Mouse (Mus musculus) ES-E14 (cell line): ENCODE data around the gene Gpr137. TPM values are rescaled to one million over a fixed set of nuclear protein-coding genes. Genes with fewer than 3 reads are reported as not detected.

Experiments
- DNase-seq: peaks from one replicate; pipeline ENCODE4 v3.0.0-alpha.2; 2013; ENCODE audit warnings: low read depth, low spot score
- H3K27ac ChIP-seq: 2 replicates; pipeline ENCODE4 v1.5.1; 2012; ENCODE audit warnings: low read depth, mild to moderate bottlenecking, low read length, moderate library complexity, mixed read lengths; ENCODE audit not compliant: poor library complexity, insufficient read depth, severe bottlenecking
- H3K36me3 ChIP-seq: 2 replicates; pipeline ENCODE4 v1.6.1; 2012; ENCODE audit warnings: mild to moderate bottlenecking, low read length, moderate library complexity, mixed read lengths; ENCODE audit not compliant: control insufficient read depth, poor library complexity, insufficient read depth, severe bottlenecking
- H3K4me1 ChIP-seq, 2 experiments: fragments of 150-350 bp in 1 of 2; sonication (generic) in 1 of 2; 2 replicates each; pipeline ENCODE4 v1.6.1; 2012; ENCODE audit warnings: low read length in 2 of 2, mild to moderate bottlenecking in 1 of 2, mixed read lengths in 1 of 2; ENCODE audit not compliant: control insufficient read depth in 2 of 2, insufficient read depth in 2 of 2, poor library complexity in 1 of 2
- H3K4me3 ChIP-seq, 2 experiments: fragments of 150-350 bp in 1 of 2; sonication (generic) in 1 of 2; 2 replicates each; pipeline ENCODE4 v1.5.1; 2012; ENCODE audit warnings: low read length in 2 of 2, low read depth in 1 of 2, mild to moderate bottlenecking in 1 of 2, mixed read lengths in 1 of 2; ENCODE audit not compliant: insufficient read depth in 1 of 2, poor library complexity in 1 of 2, severe bottlenecking in 1 of 2
- H3K9ac ChIP-seq: 2 replicates; pipeline ENCODE4 v1.6.1; 2012; ENCODE audit warnings: low read depth, mild to moderate bottlenecking, low read length, mixed read lengths; ENCODE audit not compliant: poor library complexity, insufficient read depth, severe bottlenecking
- H3K9me3 ChIP-seq: fragments of 150-350 bp; sonication (generic); 2 replicates; pipeline ENCODE4 v1.6.1; 2012; ENCODE audit warnings: low read depth, mild to moderate bottlenecking, low read length; ENCODE audit not compliant: control insufficient read depth, insufficient read depth
- CHD2 ChIP-seq: IDR thresholded peaks from 2 replicates; pipeline ENCODE4 v1.6.1; 2014; ENCODE audit warnings: mild to moderate bottlenecking, low read depth, low read length, inconsistent platforms
- HCFC1 ChIP-seq: IDR thresholded peaks from 2 replicates; pipeline ENCODE4 v1.6.1; 2012; ENCODE audit warnings: low read length, inconsistent platforms, borderline replicate concordance; ENCODE audit not compliant: insufficient read depth
- MAFK ChIP-seq: IDR thresholded peaks from 2 replicates; pipeline ENCODE4 v1.6.1; 2014; ENCODE audit warnings: mild to moderate bottlenecking, low read depth, low read length, inconsistent platforms; ENCODE audit not compliant: insufficient read depth
- ZC3H11A ChIP-seq: IDR thresholded peaks from 2 replicates; pipeline ENCODE4 v1.6.1; 2012; ENCODE audit warnings: low read depth, mild to moderate bottlenecking, inconsistent platforms, low read length, borderline replicate concordance
- ZNF384 ChIP-seq: IDR thresholded peaks from 2 replicates; pipeline ENCODE4 v1.6.1; 2012; ENCODE audit warnings: low read depth, low read length, inconsistent platforms
- in situ Hi-C, 2 experiments: fragments of 600-800 bp; cut with MboI; formaldehyde crosslinking; loops; one replicate each; pipeline ENCODE4 v1.15.1; 2025; ENCODE audit warnings: low sequenced_read_pairs in 2 of 2, inconsistent platforms in 1 of 2; ENCODE audit not compliant: unreplicated experiment in 2 of 2
- total RNA-seq: library from RNA; depleted of rRNA; stranded (reverse); fragments of 300-350 nt; gene quantifications from 2 replicates; pipeline ENCODE4 v1.2.3, GENCODE M21; 2012

The Gpr137 gene
- total RNA-seq, 1 experiment, result 23.7 TPM

DNA sequence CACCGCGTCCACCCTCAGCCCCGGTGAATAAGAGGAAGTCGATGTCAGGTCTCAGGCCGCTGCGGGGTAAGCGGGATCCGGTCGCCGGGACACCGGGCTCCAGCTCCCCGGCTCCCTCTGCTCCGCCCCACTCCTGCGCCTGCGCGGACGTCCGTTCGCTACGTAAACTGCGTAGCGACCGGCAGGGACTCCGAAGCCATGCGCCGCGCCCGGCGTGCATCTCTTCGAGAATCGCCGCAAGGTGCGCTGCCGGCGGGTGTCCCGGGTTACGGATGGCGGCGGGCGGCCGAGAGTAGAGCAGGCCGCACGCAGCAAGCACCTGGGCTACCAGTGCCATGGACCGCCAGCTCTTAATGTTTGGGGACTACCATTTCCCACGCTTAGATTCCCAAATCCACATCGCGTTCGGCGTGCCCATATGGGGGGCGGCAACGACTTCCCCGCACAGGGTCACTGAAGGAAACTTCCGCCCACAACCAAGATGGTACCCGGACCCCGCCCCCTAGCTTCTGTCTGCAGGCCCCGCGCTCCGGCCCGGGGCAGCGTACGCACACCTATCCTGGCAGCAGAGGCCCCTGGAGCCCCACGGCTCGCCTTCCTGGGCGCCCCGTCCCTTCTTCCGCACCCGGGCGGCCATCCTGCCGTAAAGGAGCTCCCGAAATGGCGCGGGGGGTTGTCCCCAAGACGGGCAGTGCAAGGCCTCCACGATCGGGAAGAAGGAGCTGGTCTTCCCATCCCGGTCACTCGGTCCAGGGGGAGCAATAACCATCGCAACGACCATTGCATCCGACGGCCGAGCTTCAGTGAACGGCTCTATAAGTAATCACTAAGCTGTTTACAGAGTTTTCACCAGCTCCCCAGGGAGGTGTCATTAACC is 670 bp downstream of the Gpr137 start, which contains the start of gene Bad:
Bad (plus strand) TSS at position 490 of the 877 bp plus-strand sequence.
- in situ Hi-C loops, result no loop called here
- no peaks in the 10 kb centered on the region for H3K9me3 ChIP-seq
- DNase-seq, result peak; percentile 80
- no peak for TF ChIP-seq ZNF384
- TF ChIP-seq HCFC1, result peak; percentile 81
- TF ChIP-seq ZC3H11A, result no peak
- TF ChIP-seq MAFK, result no peak
- TF ChIP-seq CHD2, result no peak
- H3K9ac ChIP-seq, result peak within 1 kb of the TSS; percentile 82
- peaks cover 0 to 7% of the 10 kb centered on the region in 2 experiments; a peak in 1 of 4 replicates for H3K4me1 ChIP-seq
- no peaks in the 10 kb centered on the region for H3K36me3 ChIP-seq
- peak within 1 kb of the TSS; percentile 35 to 83 for H3K4me3 ChIP-seq
- peak within 1 kb of the TSS; percentile 58; the same call in 1 of the 2 replicates for H3K27ac ChIP-seq

DNA sequence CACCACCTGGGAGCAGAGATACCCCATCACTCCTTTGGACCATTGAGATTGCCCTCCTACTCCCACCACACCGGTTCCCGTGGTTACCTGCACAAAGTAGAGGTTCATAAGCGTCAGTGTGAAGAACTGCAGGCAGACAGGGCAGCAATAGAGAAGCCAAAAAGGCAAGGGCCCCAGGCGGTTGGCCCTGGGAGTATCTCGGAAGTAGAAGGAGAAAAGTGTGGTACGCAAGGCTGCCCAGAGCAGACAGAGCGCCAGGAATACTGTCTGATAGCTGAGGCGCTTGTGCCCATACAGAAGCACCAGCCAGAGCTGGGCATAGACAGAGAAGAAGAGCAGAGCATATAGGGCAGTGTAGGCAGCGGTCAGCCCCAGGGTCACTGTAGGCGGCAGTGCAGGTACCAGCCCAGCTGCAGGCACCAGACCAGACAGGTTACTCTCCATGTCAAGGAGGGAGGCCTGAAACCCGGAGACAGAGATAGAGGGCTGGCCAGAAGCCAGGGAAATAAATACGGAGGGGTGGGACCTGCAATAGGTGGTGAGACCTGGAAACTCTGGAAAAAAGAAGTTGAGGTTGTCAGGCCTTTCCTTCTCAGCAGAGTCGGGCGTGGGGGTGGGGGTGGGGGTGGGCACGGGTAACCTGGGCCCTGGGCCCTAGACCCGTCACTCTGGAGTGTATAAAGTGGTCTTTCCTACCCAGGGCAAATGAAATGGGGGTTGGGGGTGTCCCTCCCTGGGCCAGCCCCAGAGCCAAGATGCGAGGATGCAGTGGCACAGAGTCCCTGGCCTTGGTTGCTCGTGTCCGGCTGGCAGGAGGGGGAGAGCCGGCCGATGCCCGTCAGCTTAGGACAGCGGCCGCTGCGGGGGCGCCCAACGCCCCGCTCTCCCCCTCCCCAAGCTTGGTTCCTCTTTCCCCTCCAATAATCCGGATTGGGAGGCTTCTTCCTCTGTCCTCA is 1.6 kb downstream of the Gpr137 start:
- H3K27ac ChIP-seq, result no peak overlapping the region
- in situ Hi-C loops, result no loop called here

DNA sequence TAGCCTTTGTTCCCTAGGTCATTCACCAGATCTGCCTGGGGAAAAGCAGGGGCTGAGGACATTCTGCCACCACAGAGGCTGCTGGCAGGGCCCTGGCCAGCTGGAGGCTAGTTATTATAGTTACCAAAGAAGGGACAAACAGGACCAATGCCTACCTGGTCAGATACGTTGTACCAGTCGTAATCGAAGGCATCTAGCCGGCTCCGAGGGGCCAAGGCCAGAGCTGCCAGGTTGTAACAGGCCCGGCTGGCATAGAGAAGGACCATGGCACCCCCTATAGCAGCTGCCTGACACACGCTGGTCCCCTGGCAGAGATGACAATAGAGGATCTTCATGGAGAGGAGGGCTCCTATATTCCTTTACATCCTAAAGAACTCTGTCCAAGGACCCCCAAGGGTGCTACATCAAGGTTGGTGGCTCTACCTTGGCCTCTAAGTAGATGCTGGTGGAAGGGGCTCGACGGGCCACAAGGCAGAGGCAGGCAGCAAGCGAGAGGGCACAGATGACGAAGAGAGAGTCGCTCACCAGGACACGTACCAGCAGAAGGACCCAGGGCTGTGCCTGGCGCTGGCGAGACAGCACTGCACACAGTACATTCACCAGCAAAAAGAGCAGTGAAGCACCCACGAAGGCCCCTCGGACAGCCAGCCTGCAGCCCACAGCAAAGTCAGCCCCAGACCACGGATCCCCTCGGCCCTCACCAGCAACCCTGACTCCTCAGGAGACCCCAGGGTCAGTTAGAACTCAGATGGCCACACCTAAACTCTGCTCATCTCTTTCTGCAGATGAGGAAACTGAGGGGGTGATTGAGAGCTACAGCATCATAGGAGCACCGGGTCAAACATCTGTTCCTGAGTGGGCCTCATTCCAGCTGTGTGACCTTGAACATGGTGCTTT is 2.9 kb downstream of the Gpr137 start:
- H3K9ac ChIP-seq, result no peak overlapping the region

More for the DNA sequence above, 1.6 kb downstream of the Gpr137 start:
- Histone ChIP-seq H3K4me3 (peak overlapping the region; percentile 34 to 83), H3K36me3 (no peaks in the 10 kb centered on the region), H3K9ac (peak overlapping the region; percentile 74), H3K9me3 (no peaks in the 10 kb centered on the region), H3K4me1 (peaks cover 0 to 7% of the 10 kb centered on the region in 2 experiments; a peak in 1 of 4 replicates)
- no peak for DNase-seq
- no peak for TF ChIP-seq MAFK
- no peak for TF ChIP-seq ZC3H11A
- no peak for TF ChIP-seq ZNF384
- no peak for TF ChIP-seq HCFC1

More for the DNA sequence above, 2.9 kb downstream of the Gpr137 start:
- Histone ChIP-seq H3K36me3 (no peaks in the 10 kb centered on the region), H3K4me1 (peaks cover 2 to 7% of the 10 kb centered on the region in 2 experiments; a peak in 2 of 4 replicates), H3K27ac (no peak overlapping the region), H3K9me3 (no peaks in the 10 kb centered on the region), H3K4me3 (no peak overlapping the region)
- TF ChIP-seq ZNF384, result no peak
- TF ChIP-seq CHD2, result no peak
- TF ChIP-seq ZC3H11A, result no peak
- TF ChIP-seq MAFK, result no peak
- no peak for TF ChIP-seq HCFC1
- in situ Hi-C loops, result no loop called here
- DNase-seq, result no peak
